Mouse (Mus musculus): ENCODE results near the gene Prodh2. TPM values are rescaled to one million over a fixed set of nuclear protein-coding genes. Genes with fewer than 3 reads are reported as not detected.
A peak's percentile ranks its signal among the peaks of the same experiment; 100 is the strongest.

Prodh2 gene
- polyA plus RNA-seq, 1 experiment, result 218 TPM

DNA sequence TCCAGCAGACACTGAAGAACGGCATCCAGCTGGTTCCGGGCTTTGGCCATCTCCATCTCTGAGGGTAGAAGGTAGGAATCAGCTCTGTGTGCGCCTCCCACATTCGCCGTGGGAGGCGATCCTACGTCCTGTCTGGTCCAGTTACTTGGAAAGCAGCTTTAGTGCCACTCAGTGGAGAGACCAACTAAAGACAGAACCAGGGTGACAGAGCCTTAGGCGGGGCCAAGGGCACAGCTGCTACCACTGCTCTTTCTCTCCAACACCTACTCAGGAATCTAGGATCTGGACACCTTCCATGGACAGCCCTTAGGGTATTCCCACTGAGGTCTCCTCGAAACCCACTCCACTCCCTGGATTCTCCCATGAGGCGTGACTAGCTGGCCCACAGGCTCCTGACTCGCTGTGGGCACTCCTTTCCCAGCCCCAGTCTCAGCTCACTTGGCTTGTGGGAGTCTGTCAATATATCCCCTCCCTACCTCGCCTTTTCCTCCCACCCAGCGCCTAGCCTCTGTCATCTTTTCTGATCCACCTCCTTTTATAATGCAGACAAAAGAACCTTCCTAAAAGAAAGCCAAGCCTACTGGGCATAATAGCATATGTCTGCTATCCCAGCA lies 64.6 kb downstream of the Prodh2 start:
- no peak overlapping the region for H3K4me3 ChIP-seq (ENCODE audit: insufficient read depth, low read depth, low read length)
- WGBS, result 80% methylated on average over 13 of the region's 13 CpGs
- no peaks in the 10 kb centered on the region for H3K27me3 ChIP-seq (replicated peaks; ENCODE audit: control insufficient read depth, insufficient read depth, low read length)
- DNase-seq, result no peak
- H3K4me1 ChIP-seq (ENCODE audit: control insufficient read depth, insufficient read depth, low read length), result no peaks in the 10 kb centered on the region; the same call in 1 of the 2 replicates
- H3K27ac ChIP-seq (ENCODE audit: insufficient read depth, low read depth, low read length), result no peak overlapping the region
- no peak for TF ChIP-seq CTCF (conservative IDR thresholded peaks at IDR 0.05; ENCODE audit: insufficient read depth, insufficient read length, low read depth, low read length)
- TF ChIP-seq POLR2A (IDR thresholded peaks at IDR 0.05; ENCODE audit: low read depth, low read length), result no peak
- H3K36me3 ChIP-seq (ENCODE audit: control insufficient read depth, insufficient read depth, low read length), result no peaks in the 10 kb centered on the region

DNA sequence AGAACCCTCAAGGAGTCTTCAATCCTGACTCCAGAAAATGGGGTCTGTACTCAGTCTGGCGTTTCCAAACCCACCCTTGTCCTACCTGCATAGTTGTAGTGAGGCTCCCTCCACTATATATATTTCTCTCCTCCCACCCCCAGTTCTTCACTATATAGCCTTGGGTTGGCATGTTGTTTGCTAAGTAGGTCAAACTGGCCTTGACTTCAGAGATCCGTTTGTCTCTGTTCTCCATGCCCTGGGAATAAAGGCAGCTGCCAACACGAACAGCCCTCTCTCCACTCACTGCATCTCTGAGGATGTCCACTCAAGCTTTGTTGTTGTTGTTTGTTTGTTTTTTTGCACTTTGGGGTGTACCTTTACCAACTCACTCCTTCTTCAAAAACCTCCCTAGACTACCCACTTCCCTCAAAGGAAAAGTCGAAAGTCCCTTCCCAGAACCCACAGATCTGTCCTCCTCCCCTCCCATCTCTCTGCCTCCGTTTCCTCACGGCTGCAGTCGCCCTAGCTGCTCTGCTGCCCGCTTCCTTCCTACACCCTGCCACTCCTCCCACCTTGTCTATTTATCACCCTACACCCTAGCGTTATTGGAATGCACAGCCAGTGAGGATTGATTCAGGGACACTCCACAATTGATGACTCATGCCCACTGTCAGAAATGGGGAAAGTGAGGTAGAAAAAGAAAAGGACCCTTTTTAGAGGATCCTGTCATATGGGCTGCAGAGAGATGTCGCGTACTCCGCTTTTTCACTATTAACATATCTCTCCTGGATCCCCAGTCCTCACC lies 65.4 kb downstream of the Prodh2 start:
- 6% methylated on average over 12 of the region's 12 CpGs for WGBS
- H3K27ac ChIP-seq (ENCODE audit: insufficient read depth, low read depth, low read length), result peak overlapping the region; percentile 26
- no peak for TF ChIP-seq POLR2A (IDR thresholded peaks at IDR 0.05; ENCODE audit: low read depth, low read length)
- TF ChIP-seq CTCF (conservative IDR thresholded peaks at IDR 0.05; ENCODE audit: insufficient read depth, insufficient read length, low read depth, low read length), result no peak

DNA sequence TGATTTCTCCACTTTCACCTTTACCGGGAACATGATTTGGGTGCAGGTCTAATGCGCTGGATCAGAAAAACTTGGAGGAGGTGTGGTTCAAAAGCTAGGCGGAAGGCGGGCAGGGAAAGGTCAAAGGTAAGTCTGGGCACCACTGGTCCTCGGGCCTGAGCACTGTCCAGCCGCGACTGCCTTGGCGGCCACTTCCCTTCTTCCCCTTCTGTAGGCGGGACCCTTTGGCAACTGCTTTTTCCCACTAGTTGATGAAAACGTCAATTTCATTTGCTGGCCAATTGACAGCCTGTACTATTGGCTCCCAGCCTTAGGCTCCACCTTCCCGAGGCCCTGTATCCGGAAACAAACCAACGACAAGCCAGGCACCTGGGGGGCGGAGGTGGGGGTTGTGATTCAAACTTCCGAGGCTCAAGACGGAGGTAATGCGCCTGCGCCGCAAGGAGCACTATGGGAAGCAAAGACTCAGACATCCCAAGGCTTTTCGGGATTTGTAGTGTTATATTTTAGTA lies 66.1 kb downstream of the Prodh2 start, which contains the start of gene Lin37:
TSS of gene Lin37 (minus strand) at position 396 of the 512 bp plus-strand sequence.
- 2% methylated on average over 20 of the region's 20 CpGs for WGBS
- peak within 1 kb of the TSS; percentile 26 for H3K27ac ChIP-seq (ENCODE audit: insufficient read depth, low read depth, low read length)
- DNase-seq, result peak; percentile 100

More for the DNA sequence above, 65.4 kb downstream of the Prodh2 start:
- Histone ChIP-seq H3K27me3 (replicated peaks; ENCODE audit: control insufficient read depth, insufficient read depth, low read length) (no peaks in the 10 kb centered on the region), H3K4me3 (ENCODE audit: insufficient read depth, low read depth, low read length) (peak overlapping the region; percentile 64), H3K4me1 (ENCODE audit: control insufficient read depth, insufficient read depth, low read length) (peaks cover under 1% of the 10 kb centered on the region; the same call in 1 of the 2 replicates), H3K36me3 (ENCODE audit: control insufficient read depth, insufficient read depth, low read length) (no peaks in the 10 kb centered on the region)
- no peak for DNase-seq

DNA sequence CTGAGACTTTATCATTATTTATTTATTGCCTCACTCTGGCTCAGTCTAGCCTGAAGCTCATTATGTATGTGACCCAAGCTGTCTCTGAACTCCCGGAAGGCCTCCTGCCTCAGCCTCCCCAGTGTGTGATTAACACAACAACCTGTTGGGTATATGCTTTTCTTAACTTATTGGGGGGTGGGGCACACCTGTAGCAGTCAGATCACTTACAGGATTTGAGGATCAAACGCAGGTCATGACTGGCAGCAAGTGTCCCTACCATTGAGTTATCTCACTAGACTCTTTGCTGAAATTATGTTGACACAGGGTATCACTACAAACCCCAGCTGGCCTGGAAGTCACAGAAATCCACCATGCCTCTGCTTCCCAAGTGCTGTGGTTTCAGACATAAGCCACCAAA lies 66.9 kb downstream of the Prodh2 start:
- Histone ChIP-seq H3K4me1 (ENCODE audit: control insufficient read depth, insufficient read depth, low read length) (peaks cover 3% of the 10 kb centered on the region; the same call in 1 of the 2 replicates), H3K4me3 (ENCODE audit: insufficient read depth, low read depth, low read length) (no peak overlapping the region), H3K27ac (ENCODE audit: insufficient read depth, low read depth, low read length) (no peak overlapping the region), H3K36me3 (ENCODE audit: control insufficient read depth, insufficient read depth, low read length) (no peaks in the 10 kb centered on the region), H3K27me3 (replicated peaks; ENCODE audit: control insufficient read depth, insufficient read depth, low read length) (no peaks in the 10 kb centered on the region)
- no peak for DNase-seq
- WGBS, result 60% methylated on average over 2 of the region's 2 CpGs
- no peak for TF ChIP-seq POLR2A (IDR thresholded peaks at IDR 0.05; ENCODE audit: low read depth, low read length)
- TF ChIP-seq CTCF (conservative IDR thresholded peaks at IDR 0.05; ENCODE audit: insufficient read depth, insufficient read length, low read depth, low read length), result no peak

More for the DNA sequence above, 66.1 kb downstream of the Prodh2 start, which contains the start of gene Lin37:
- Histone ChIP-seq H3K4me1 (ENCODE audit: control insufficient read depth, insufficient read depth, low read length) (peaks cover 3% of the 10 kb centered on the region; the same call in 1 of the 2 replicates), H3K4me3 (ENCODE audit: insufficient read depth, low read depth, low read length) (peak within 1 kb of the TSS; percentile 64), H3K27me3 (replicated peaks; ENCODE audit: control insufficient read depth, insufficient read depth, low read length) (no peaks in the 10 kb centered on the region), H3K36me3 (ENCODE audit: control insufficient read depth, insufficient read depth, low read length) (no peaks in the 10 kb centered on the region)
- TF ChIP-seq POLR2A (IDR thresholded peaks at IDR 0.05; ENCODE audit: low read depth, low read length) (no peak), CTCF (conservative IDR thresholded peaks at IDR 0.05; ENCODE audit: insufficient read depth, insufficient read length, low read depth, low read length) (no peak)

DNA sequence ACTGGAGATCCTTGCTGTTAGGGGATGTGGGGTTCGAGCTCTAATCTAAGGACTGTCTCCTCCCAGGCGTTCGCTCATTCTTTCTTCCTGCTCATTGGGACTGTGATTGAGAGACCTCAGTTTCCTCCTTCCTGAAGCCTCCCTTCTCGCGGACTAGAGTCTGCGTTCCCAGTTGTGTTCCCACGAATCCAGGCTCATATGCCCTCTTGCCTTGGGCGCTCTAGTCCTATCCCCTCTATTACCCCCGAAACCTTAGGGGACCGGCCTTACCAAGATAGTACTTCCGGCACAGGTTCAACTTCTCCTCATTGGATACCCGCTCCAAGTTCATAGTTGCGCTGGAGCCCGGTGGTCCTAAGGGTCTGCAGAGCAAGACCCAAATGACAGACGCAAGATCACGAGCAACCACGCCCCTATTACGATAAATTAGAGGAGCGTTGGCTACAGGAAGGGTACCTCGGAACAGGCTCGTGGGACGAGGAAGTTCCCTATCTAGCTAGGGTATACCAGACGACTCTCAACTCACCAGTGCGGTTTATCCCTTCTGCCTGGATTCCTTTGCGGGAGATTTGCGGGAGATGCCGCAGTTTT lies 69.2 kb downstream of the Prodh2 start:
- DNase-seq, result no peak

More for the DNA sequence above, 69.2 kb downstream of the Prodh2 start:
- peak overlapping the region; percentile 57 for H3K4me3 ChIP-seq (ENCODE audit: insufficient read depth, low read depth, low read length)
- peak overlapping the region; percentile 45 for H3K27ac ChIP-seq (ENCODE audit: insufficient read depth, low read depth, low read length)
- H3K27me3 ChIP-seq (replicated peaks; ENCODE audit: control insufficient read depth, insufficient read depth, low read length), result no peaks in the 10 kb centered on the region
- WGBS, result under 1% methylated on average over 27 of the region's 27 CpGs
- no peaks in the 10 kb centered on the region for H3K36me3 ChIP-seq (ENCODE audit: control insufficient read depth, insufficient read depth, low read length)
- no peak for TF ChIP-seq POLR2A (IDR thresholded peaks at IDR 0.05; ENCODE audit: low read depth, low read length)
- peaks cover 3% of the 10 kb centered on the region; the same call in 1 of the 2 replicates for H3K4me1 ChIP-seq (ENCODE audit: control insufficient read depth, insufficient read depth, low read length)

Other genes with a start within 250 kb of the Prodh2 start
- 0.11 TPM in 1 of 2 replicates, not detected in the other for gene Thap8, start 213.5 kb upstream of the Prodh2 start, polyA plus RNA-seq (2012; rRNA removed)
- gene Wdr62, start 213.2 kb upstream of the Prodh2 start, polyA plus RNA-seq (2012; rRNA removed), result 5.8 and 7.2 TPM in 2 replicates
- 4.2 and 4.9 TPM in 2 replicates for gene Clip3, start 201.9 kb upstream of the Prodh2 start, polyA plus RNA-seq (2012; rRNA removed)
- 99.0 and 122 TPM in 2 replicates for gene Alkbh6, start 184.9 kb upstream of the Prodh2 start, polyA plus RNA-seq (2012; rRNA removed)
- gene Syne4, start 178.8 kb upstream of the Prodh2 start, polyA plus RNA-seq (2012; rRNA removed), result 162 and 170 TPM in 2 replicates
- gene E130208F15Rik, start 171.9 kb upstream of the Prodh2 start, polyA plus RNA-seq (2012; rRNA removed), result 0.42 and 1.1 TPM in 2 replicates
- gene Sdhaf1, start 169.7 kb upstream of the Prodh2 start, polyA plus RNA-seq (2012; rRNA removed), result 26.4 and 27.3 TPM in 2 replicates
- gene Lrfn3, start 130.8 kb upstream of the Prodh2 start, polyA plus RNA-seq (2012; rRNA removed), result 9.6 and 11.6 TPM in 2 replicates
- 51.3 and 83.0 TPM in 2 replicates for gene Tyrobp, start 79.9 kb upstream of the Prodh2 start, polyA plus RNA-seq (2012; rRNA removed)
- gene Hcst, start 73.8 kb upstream of the Prodh2 start, polyA plus RNA-seq (2012; rRNA removed), result 3.7 and 12.0 TPM in 2 replicates
- gene Nfkbid, start 71.9 kb upstream of the Prodh2 start, polyA plus RNA-seq (2012; rRNA removed), result 1.8 and 3.1 TPM in 2 replicates
- 13.0 and 14.2 TPM in 2 replicates for gene Aplp1, start 48.1 kb upstream of the Prodh2 start, polyA plus RNA-seq (2012; rRNA removed)
- gene Kirrel2, start 35.9 kb upstream of the Prodh2 start, polyA plus RNA-seq (2012; rRNA removed), result 0.30 and 0.33 TPM in 2 replicates
- 39.9 and 41.1 TPM in 2 replicates for gene Nphs1, start 35.3 kb upstream of the Prodh2 start, polyA plus RNA-seq (2012; rRNA removed)
- 7.4 and 7.8 TPM in 2 replicates for gene Arhgap33, start 41.4 kb downstream of the Prodh2 start, polyA plus RNA-seq (2012; rRNA removed)
- 21.6 and 50.4 TPM in 2 replicates for gene Hspb6, start 58.6 kb downstream of the Prodh2 start, polyA plus RNA-seq (2012; rRNA removed)
- gene Proser3, start 58.7 kb downstream of the Prodh2 start, polyA plus RNA-seq (2012; rRNA removed), result 7.1 and 8.5 TPM in 2 replicates
- 29.0 and 33.8 TPM in 2 replicates for gene Lin37, start 66.2 kb downstream of the Prodh2 start, polyA plus RNA-seq (2012; rRNA removed)
- 47.9 and 54.5 TPM in 2 replicates for gene U2af1l4, start 69.7 kb downstream of the Prodh2 start, polyA plus RNA-seq (2012; rRNA removed)
- 1.5 and 1.9 TPM in 2 replicates for gene Gm49396, start 69.7 kb downstream of the Prodh2 start, polyA plus RNA-seq (2012; rRNA removed)
- 168 and 223 TPM in 2 replicates for gene Psenen, start 70.0 kb downstream of the Prodh2 start, polyA plus RNA-seq (2012; rRNA removed)
- 5.2 and 5.4 TPM in 2 replicates for gene Igflr1, start 71.8 kb downstream of the Prodh2 start, polyA plus RNA-seq (2012; rRNA removed)
- 26.7 and 31.6 TPM in 2 replicates for gene Kmt2b, start 95.1 kb downstream of the Prodh2 start, polyA plus RNA-seq (2012; rRNA removed)
- 1.3 and 1.4 TPM in 2 replicates for gene Zbtb32, start 105.3 kb downstream of the Prodh2 start, polyA plus RNA-seq (2012; rRNA removed)
- gene Upk1a, start 119.2 kb downstream of the Prodh2 start, polyA plus RNA-seq (2012; rRNA removed), result 23.6 and 34.5 TPM in 2 replicates
- gene Cox6b1, start 132.5 kb downstream of the Prodh2 start, polyA plus RNA-seq (2012; rRNA removed), result 1,228 and 1,575 TPM in 2 replicates
- gene Etv2, start 142.2 kb downstream of the Prodh2 start, polyA plus RNA-seq (2012; rRNA removed), result not detected in 2 replicates
- gene Rbm42, start 156.7 kb downstream of the Prodh2 start, polyA plus RNA-seq (2012; rRNA removed), result 46.0 and 51.4 TPM in 2 replicates
- 8.9 and 9.1 TPM in 2 replicates for gene Haus5, start 171.4 kb downstream of the Prodh2 start, polyA plus RNA-seq (2012; rRNA removed)
- gene Pmis2, start 178.0 kb downstream of the Prodh2 start, polyA plus RNA-seq (2012; rRNA removed), result not detected in 2 replicates
- gene 2200002J24Rik, start 205.3 kb downstream of the Prodh2 start, polyA plus RNA-seq (2012; rRNA removed), result 0.96 and 1.4 TPM in 2 replicates
- 33.1 and 39.1 TPM in 2 replicates for gene Atp4a, start 218.6 kb downstream of the Prodh2 start, polyA plus RNA-seq (2012; rRNA removed)
- gene Tmem147, start 235.9 kb downstream of the Prodh2 start, polyA plus RNA-seq (2012; rRNA removed), result 457 and 511 TPM in 2 replicates